Mouse (Mus musculus) thymus, adult 2 months (tissue): ENCODE measurements around the gene Insyn1.

Source experiments
- CTCF ChIP-seq: fragments of 200-500 bp; IDR thresholded peaks from 2 replicates; pipeline ENCODE4 v1.5.1; 2012; ENCODE audit warnings: mild to moderate bottlenecking, control low read depth, low read length, moderate library complexity, borderline replicate concordance; ENCODE audit not compliant: control insufficient read depth, poor library complexity, insufficient read depth; ENCODE audit errors: extremely low read depth
- POLR2A ChIP-seq: fragments of 200-500 bp; IDR thresholded peaks from 2 replicates; pipeline ENCODE4 v1.6.1; 2012; ENCODE audit warnings: mild to moderate bottlenecking, low read length, control low read depth, moderate library complexity; ENCODE audit not compliant: control insufficient read depth, poor library complexity, insufficient read depth; ENCODE audit errors: extremely low read depth

DNA sequence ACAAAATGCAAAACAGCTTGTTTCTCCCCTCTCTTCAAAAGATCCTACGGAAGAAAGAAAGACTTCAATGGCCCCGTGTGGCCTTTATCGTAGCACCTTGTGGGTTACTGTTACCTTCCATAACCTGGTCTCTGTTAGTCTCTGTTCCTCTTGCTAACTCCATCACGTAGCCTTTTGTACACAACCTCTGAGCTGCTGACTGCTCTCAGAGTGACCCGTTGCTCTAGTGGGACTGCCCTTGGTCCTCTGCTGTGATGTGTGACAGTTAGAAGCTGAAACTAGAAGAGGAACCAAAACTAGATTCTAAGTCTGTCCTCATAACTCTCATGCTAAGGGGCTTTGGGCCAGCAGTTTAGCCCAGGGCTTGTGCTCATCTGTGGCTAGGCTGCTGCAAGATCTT, 22.0 kb downstream of the Insyn1 start:
- TF ChIP-seq CTCF (no peak), POLR2A (no peak)
